ENCODE assay signal across 32 mouse cellular contexts in the genomic region with DNA sequence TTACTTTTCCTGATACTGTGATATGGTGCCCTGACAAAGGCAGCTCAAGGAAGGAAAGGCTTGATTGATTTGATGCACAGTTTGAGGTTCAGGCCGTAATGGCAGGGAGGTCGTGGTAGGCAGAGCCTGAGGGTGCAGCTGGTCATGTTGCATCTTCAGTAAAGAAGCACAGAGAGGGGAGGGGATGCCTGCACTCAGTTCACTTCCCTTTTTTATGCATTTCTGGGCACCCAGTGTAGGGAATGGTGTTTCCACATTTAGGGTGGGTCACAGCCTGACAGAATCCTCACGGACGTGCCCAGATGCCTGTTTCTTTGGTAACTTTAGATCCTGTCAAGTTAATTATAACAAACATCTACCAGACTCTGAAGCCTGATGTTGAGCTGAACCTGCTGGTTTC. TPM values are rescaled to one million over a fixed set of nuclear protein-coding genes. Genes with fewer than 3 reads are reported as not detected.
DNase-seq lines count a peak whose midpoint lies in the region; ATAC-seq and TF ChIP-seq lines count a peak whose summit lies in the region.
"Had no signal": no experiment of that assay in that cellular context is flagged by ENCODE, and none has a peak within 500 bp of the region (broad histone marks: within the 10 kb centered on the region; RNA-seq: fewer than 3 reads in every experiment).

No protein-coding gene starts in this region.

- no peak overlapping the region for H3K4me2 ChIP-seq in lung, postnatal 0 days (replicated peaks; ENCODE audit: low read depth, low read length)
- H3K4me2 ChIP-seq: embryonic facial prominence, embryonic 12.5 days; embryonic facial prominence, embryonic 15.5 days; heart, embryonic 11.5 days; hindbrain, embryonic 14.5 days had no signal

- no peak overlapping the region for H3K4me3 ChIP-seq in lung, postnatal 0 days (ENCODE audit: low read depth, low read length)
- no peak overlapping the region for H3K4me3 ChIP-seq in MEL (ENCODE audit: control insufficient read depth in 1 of 2, insufficient read depth in 1 of 2, low read depth in 2 of 2, low read length in 2 of 2)
- H3K4me3 ChIP-seq: embryonic facial prominence, embryonic 12.5 days; embryonic facial prominence, embryonic 15.5 days had no signal

- no peaks in the 10 kb centered on the region for H3K4me1 ChIP-seq in lung, postnatal 0 days (ENCODE audit: insufficient read depth, low read depth, low read length)
- no peaks in the 10 kb centered on the region for H3K4me1 ChIP-seq in MEL (ENCODE audit: control insufficient read depth in 1 of 2, insufficient read depth in 2 of 2, low read length in 2 of 2)
- H3K4me1 ChIP-seq: embryonic facial prominence, embryonic 12.5 days; embryonic facial prominence, embryonic 15.5 days had no signal

- no peaks in the 10 kb centered on the region for H3K27me3 ChIP-seq in lung, postnatal 0 days (replicated peaks; ENCODE audit: insufficient read depth, low read length)
- H3K27me3 ChIP-seq in MEL (ENCODE audit: control insufficient read depth in 1 of 2, insufficient read depth in 2 of 2, low read length in 2 of 2), result peaks cover 0 to 1% of the 10 kb centered on the region in 2 experiments; a peak in 1 of 4 replicates
- no peaks in the 10 kb centered on the region for H3K27me3 ChIP-seq in splenic B cell, adult 2 months (ENCODE audit: control insufficient read depth, insufficient read depth, low read length, poor library complexity, severe bottlenecking)
- H3K27me3 ChIP-seq: embryonic facial prominence, embryonic 12.5 days; embryonic facial prominence, embryonic 15.5 days had no signal

- no peaks in the 10 kb centered on the region for H3K79me2 ChIP-seq in MEL (ENCODE audit: control insufficient read depth, insufficient read depth, low read length, poor library complexity)

- no peak for TF ChIP-seq POLR2A in MEL (IDR thresholded peaks at IDR 0.05; ENCODE audit: control insufficient read depth in 1 of 2, insufficient read depth in 1 of 2, low read depth in 1 of 2, low read length in 2 of 2, poor library complexity in 1 of 2)

- no peak overlapping the region for H3K27ac ChIP-seq in lung, postnatal 0 days (ENCODE audit: low read length)
- no peak overlapping the region for H3K27ac ChIP-seq in MEL (ENCODE audit: control insufficient read depth, low read depth, low read length)
- H3K27ac ChIP-seq: embryonic facial prominence, embryonic 12.5 days; embryonic facial prominence, embryonic 15.5 days; hindbrain, embryonic 14.5 days; hindbrain, postnatal 0 days had no signal

- peak; percentile 5 for DNase-seq in lung, postnatal 0 days (ENCODE audit: low spot score)
- no peak for DNase-seq in lung, postnatal 14 days
- DNase-seq in MEL (ENCODE audit: low read depth, low spot score), result peak; percentile 7
- peak; percentile 39 for DNase-seq in splenic B cell, adult 2 months (ENCODE audit: low read depth, low spot score)
- DNase-seq in adrenal gland, adult 18-20 months (ENCODE audit: low spot score in 2 of 2), result no peak
- no peak for DNase-seq in urinary bladder, postnatal 25 days (ENCODE audit: low spot score)
- no peak for DNase-seq in gastrocnemius, postnatal 25 days
- DNase-seq: adrenal gland, adult 8-10 months; adrenal gland, postnatal 36 days; cerebellum, adult 18-20 months; cerebellum, adult 9-10 months; cerebellum, postnatal 14 days; forebrain, postnatal 0 days had no signal

- no peak for TF ChIP-seq CTCF in lung, postnatal 0 days (IDR thresholded peaks at IDR 0.05)
- no peak for TF ChIP-seq CTCF in MEL (IDR thresholded peaks at IDR 0.05 in 2 of 3, conservative IDR thresholded peaks at IDR 0.05 in 1 of 3; ENCODE audit: control insufficient read depth in 1 of 3, insufficient read depth in 1 of 3, low read depth in 2 of 3, low read length in 3 of 3, poor library complexity in 1 of 3, severe bottlenecking in 1 of 3)

- 72% methylated on average over 4 of the region's 4 CpGs for WGBS in lung, postnatal 0 days

- no peaks in the 10 kb centered on the region for H3K9me3 ChIP-seq in lung, postnatal 0 days (ENCODE audit: low read length)
- no peaks in the 10 kb centered on the region for H3K9me3 ChIP-seq in MEL (replicated peaks; ENCODE audit: insufficient read depth, low read length)
- H3K9me3 ChIP-seq: embryonic facial prominence, embryonic 12.5 days; embryonic facial prominence, embryonic 15.5 days; G1E had no signal

- no peak overlapping the region for H3K9ac ChIP-seq in lung, postnatal 0 days (replicated peaks; ENCODE audit: low read depth)
- H3K9ac ChIP-seq in MEL (ENCODE audit: control insufficient read depth, low read depth, low read length, poor library complexity, severe bottlenecking), result no peak overlapping the region
- H3K9ac ChIP-seq: embryonic facial prominence, embryonic 12.5 days; embryonic facial prominence, embryonic 15.5 days; forebrain, postnatal 0 days; hindbrain, embryonic 14.5 days had no signal

- no peak for TF ChIP-seq EP300 in lung, postnatal 0 days (IDR thresholded peaks at IDR 0.05)
- TF ChIP-seq EP300 in MEL (IDR thresholded peaks at IDR 0.05; ENCODE audit: low read depth in 1 of 2, low read length in 2 of 2), result no peak

- no peaks in the 10 kb centered on the region for H3K36me3 ChIP-seq in lung, postnatal 0 days (ENCODE audit: insufficient read depth, low read length)
- H3K36me3 ChIP-seq in MEL (ENCODE audit: control insufficient read depth in 1 of 2, insufficient read depth in 2 of 2, low read length in 2 of 2), result no peaks in the 10 kb centered on the region
- peaks cover 7% of the 10 kb centered on the region for H3K36me3 ChIP-seq in splenic B cell, adult 2 months (ENCODE audit: control insufficient read depth, insufficient read depth, low read length, poor library complexity, severe bottlenecking)
- H3K36me3 ChIP-seq: embryonic facial prominence, embryonic 12.5 days; embryonic facial prominence, embryonic 15.5 days; G1E had no signal

- no peak for ATAC-seq in lung, postnatal 0 days
- ATAC-seq in hematopoietic stem cell, adult 5-6 weeks (replicated peaks in 1 of 2; ENCODE audit: insufficient read depth in 1 of 2, low FRiP score in 2 of 2, low TSS enrichment in 1 of 2, low read depth in 1 of 2, poor library complexity in 2 of 2, severe bottlenecking in 2 of 2), result peak; percentile 56 to 71; a peak in 3 of 4 replicates
- ATAC-seq: forebrain, embryonic 14.5 days; hindbrain, postnatal 0 days; intestine, embryonic 16.5 days had no signal

- TF ChIP-seq RAD21 in MEL (IDR thresholded peaks at IDR 0.05; ENCODE audit: low read depth, low read length), result no peak

TF ChIP-seq in MEL, 35 proteins besides CTCF, POLR2A, EP300 and RAD21:
- TF ChIP-seq MAZ (IDR thresholded peaks at IDR 0.05; ENCODE audit: low read depth, low read length) (no peak), MAFK (IDR thresholded peaks at IDR 0.05; ENCODE audit: borderline replicate concordance, low read depth, low read length) (no peak), MXI1 (IDR thresholded peaks at IDR 0.05; ENCODE audit: low read depth, low read length) (no peak), NRF1 (IDR thresholded peaks at IDR 0.05; ENCODE audit: insufficient read depth, low read depth, low read length, poor library complexity, severe bottlenecking) (no peak), CHD2 (IDR thresholded peaks at IDR 0.05; ENCODE audit: low read length) (no peak), ETS1 (IDR thresholded peaks at IDR 0.05; ENCODE audit: low read depth, low read length) (no peak), GABPA (IDR thresholded peaks at IDR 0.05; ENCODE audit: low read depth, low read length) (no peak), TAL1 (IDR thresholded peaks at IDR 0.05; ENCODE audit: low read length) (no peak), CHD1 (IDR thresholded peaks at IDR 0.05; ENCODE audit: low read depth, low read length) (no peak), BHLHE40 (IDR thresholded peaks at IDR 0.05; ENCODE audit: borderline replicate concordance, low read depth, low read length) (no peak), E2F4 (IDR thresholded peaks at IDR 0.05; ENCODE audit: borderline replicate concordance, low read depth, low read length) (no peak), MYB (IDR thresholded peaks at IDR 0.05; ENCODE audit: low read depth, low read length) (no peak), KAT2A (conservative IDR thresholded peaks at IDR 0.05; ENCODE audit: low read depth, low read length) (no peak), ELF1 (IDR thresholded peaks at IDR 0.05; ENCODE audit: low read depth, low read length) (no peak), ZMIZ1 (IDR thresholded peaks at IDR 0.05; ENCODE audit: low read depth, low read length) (no peak)

RNA-seq across cellular contexts. Expression of gene Gja10, which starts 57.0 kb away (rescaled TPM):
- not detected in 2 replicates for polyA plus RNA-seq in lung, postnatal 0 days (2015; fragmentation: Nextera tagmentation; extraction: Ambion mirVana)
- not detected in 2 replicates for total RNA-seq in MEL (2012; rRNA removed)
- polyA plus RNA-seq in MEL (2012; ENCODE audit: insufficient read depth in 1 of 2, insufficient read length in 2 of 2, low read depth in 1 of 2, low replicate concordance in 2 of 2, missing spikeins in 1 of 2), result not detected
- total RNA-seq in hematopoietic stem cell, adult 5-6 weeks (2017), result not detected in 2 replicates
- total RNA-seq in adrenal gland, adult 18-20 months (2021), result not detected
- total RNA-seq in gastrocnemius, postnatal 25 days (2021), result not detected
- total RNA-seq: adrenal gland, adult 8-10 months; adrenal gland, postnatal 36 days; G1E; gastrocnemius, adult 8-10 months; gastrocnemius, postnatal 4 days; heart, adult 8-10 months; heart, postnatal 25 days; hindbrain, postnatal 0 days had no signal
- polyA plus RNA-seq: embryonic facial prominence, embryonic 15.5 days; forebrain, embryonic 11.5 days; forebrain, embryonic 14.5 days; forebrain, postnatal 0 days; frontal cortex, adult 2 months; G1E; heart, embryonic 11.5 days; heart, embryonic 14.5 days; heart, postnatal 0 days; hindbrain, embryonic 11.5 days; hindbrain, embryonic 14.5 days; inflammation-experienced regulatory T-cells, adult 6 months; intestine, embryonic 16.5 days had no signal

Comparison
In these comparisons a context has a peak if more than half of its experiments do, and no peak if none do; other contexts are left out.
1. DNase-seq: peak in lung, postnatal 0 days (single experiment), MEL (single experiment) and splenic B cell, adult 2 months (single experiment); none in lung, postnatal 14 days (single experiment), adrenal gland, adult 18-20 months (0 of 2), urinary bladder, postnatal 25 days (single experiment) and gastrocnemius, postnatal 25 days (single experiment).